Mouse (Mus musculus) bone marrow macrophage, adult 2 months (primary cell): ENCODE measurements around the gene Itpr1.

Source experiments
- CTCF ChIP-seq: IDR thresholded peaks from 2 replicates; pipeline ENCODE4 v1.5.1; 2012; ENCODE audit warnings: low read depth, mild to moderate bottlenecking, low read length, moderate library complexity
- POLR2A ChIP-seq: IDR thresholded peaks from 2 replicates; pipeline ENCODE4 v1.6.1; 2012; ENCODE audit warnings: mild to moderate bottlenecking, low read depth, low read length, borderline replicate concordance

- TF ChIP-seq CTCF: no peak
- no peak for TF ChIP-seq POLR2A
Observed at GRCm38 (mm10) chr6:108338362-108338761, 125.5 kb downstream of the Itpr1 start.
